Mouse (Mus musculus): ENCODE results near the gene Srsf6.

The Srsf6 gene

DNA sequence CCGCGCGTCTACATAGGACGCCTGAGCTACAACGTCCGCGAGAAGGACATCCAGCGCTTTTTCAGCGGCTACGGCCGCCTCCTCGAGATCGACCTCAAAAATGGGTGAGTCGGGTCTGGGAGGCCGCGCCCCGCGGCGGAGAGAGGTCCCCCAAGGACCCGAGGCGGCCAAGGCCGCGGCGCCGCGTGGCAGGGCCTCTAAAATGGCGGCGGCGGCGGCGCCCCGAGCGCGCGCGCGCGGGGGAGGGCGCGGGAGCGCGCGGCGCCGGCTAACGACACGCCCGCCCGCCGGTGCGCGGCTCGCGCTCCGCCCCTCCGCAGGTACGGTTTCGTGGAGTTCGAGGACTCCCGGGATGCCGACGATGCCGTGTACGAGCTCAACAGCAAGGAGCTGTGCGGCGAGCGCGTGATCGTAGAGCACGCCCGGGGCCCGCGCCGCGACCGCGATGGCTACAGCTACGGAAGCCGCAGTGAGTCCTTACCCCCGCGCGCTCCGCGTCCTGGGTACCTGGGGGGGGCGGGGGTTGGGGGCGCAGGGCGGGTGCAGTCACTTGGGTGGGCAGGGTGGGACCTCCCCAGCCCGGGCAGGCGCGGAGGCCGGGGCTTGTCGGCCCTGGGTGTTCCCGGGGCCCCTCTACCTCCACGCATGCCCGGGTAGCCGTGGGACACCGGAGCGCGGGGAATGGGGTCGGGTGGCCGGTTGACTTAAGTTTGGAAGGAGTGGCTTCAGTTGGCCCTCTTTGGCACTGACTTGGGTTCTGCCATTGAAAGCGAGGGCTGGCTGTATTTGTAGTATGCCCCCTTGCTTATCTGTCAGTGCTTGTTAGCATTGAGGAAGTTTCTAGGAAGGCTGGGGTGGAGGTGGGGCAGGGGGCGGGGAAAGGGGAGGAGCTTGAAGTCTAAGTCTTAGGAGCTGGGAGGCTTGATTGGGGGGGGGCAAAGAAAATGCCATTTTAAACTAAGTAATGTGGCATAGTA is 634 bp downstream of the Srsf6 start:
- DNase-seq (ENCODE audit: low spot score in 2 of 2), result peak; percentile 50 to 52

DNA sequence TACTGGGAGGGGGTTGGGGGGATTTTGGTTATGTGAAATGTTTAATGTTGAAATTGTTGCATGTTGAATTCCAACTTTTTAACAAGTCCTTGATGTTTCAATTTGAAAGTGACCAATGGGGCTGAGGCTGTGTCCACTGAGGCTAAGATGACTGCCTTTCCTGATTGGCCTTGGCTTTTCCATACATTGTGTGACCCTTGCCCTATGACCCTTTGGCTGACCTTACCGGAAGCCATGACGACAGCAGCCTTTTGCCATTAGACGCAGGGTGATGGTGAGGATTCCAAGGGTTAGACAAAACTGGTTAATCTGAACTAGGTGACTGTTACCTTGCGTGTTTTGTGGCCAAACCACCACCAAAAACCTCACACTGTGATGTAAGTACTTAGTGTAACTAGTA is 1.4 kb downstream of the Srsf6 start:
- no peak for DNase-seq (ENCODE audit: low spot score in 2 of 2)

GRCm38 (mm10) chr2:162934421-162934820 is 3.1 kb downstream of the Srsf6 start:
- DNase-seq (ENCODE audit: low spot score in 2 of 2), result no peak

- no peak for DNase-seq (ENCODE audit: low spot score in 2 of 2)
These were observed 4.4 kb downstream of the Srsf6 start for GRCm38 (mm10) chr2:162935700-162936099.

DNA sequence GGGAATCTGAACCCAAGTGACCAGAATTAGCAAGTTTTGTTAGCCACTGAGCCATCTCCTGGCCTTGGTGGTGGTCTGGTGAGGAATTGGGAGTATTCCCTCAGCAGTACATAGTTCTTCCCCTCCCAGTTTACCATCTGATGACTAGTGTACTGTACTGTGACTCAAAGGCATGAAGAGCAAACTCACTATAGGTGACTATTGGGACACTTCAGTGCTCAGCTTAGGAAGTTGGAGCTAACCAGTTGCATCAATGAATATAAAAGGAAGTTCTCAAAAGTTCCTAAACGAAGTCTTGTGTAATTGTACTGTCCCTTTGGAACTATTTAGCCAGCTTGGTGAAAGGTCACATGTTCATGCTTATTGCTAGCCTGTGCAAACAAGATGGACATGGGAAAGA is 8.2 kb downstream of the Srsf6 start:
- DNase-seq (ENCODE audit: low spot score in 2 of 2), result no peak

- peak in 1 of 2 experiments; percentile 60 for DNase-seq (ENCODE audit: low spot score in 2 of 2)
These were observed 12.0 kb downstream of the Srsf6 start, which contains the start of gene L3mbtl1 for GRCm38 (mm10) chr2:162943148-162943846. L3mbtl1 (plus strand) TSS chr2:162943472.

- no peak for DNase-seq (ENCODE audit: low spot score in 2 of 2)
These were observed 12.6 kb downstream of the Srsf6 start for GRCm38 (mm10) chr2:162943931-162944330.

DNA sequence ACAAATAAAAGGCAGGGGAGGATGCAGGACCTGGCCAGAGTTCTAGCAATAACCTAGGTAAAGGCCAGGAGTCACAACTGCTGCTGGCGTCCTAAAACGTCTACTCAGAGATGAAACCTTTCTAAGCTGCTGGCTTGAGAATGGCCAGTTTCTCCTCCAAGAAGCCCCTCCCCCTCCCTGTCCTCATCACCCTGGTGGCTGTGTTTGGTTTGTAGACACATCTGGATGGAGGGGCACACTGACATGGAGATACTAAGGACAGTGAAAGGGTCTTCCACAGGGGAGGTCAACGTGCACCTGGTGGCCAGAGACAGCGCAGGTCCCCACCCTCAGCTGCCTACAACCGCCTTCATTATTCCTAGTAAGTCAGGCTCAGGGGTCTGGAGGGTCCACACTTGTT is 15.6 kb downstream of the Srsf6 start:
- no peak for DNase-seq (ENCODE audit: low spot score in 2 of 2)

- DNase-seq (ENCODE audit: low spot score in 2 of 2), result no peak
These were observed 16.4 kb downstream of the Srsf6 start for GRCm38 (mm10) chr2:162947736-162948135.

- DNase-seq (ENCODE audit: low spot score in 2 of 2), result no peak
These were observed 16.9 kb downstream of the Srsf6 start for GRCm38 (mm10) chr2:162948221-162948620.

GRCm38 (mm10) chr2:162950776-162951175 is 19.4 kb downstream of the Srsf6 start:
- DNase-seq (ENCODE audit: low spot score in 2 of 2), result no peak

- no peak for DNase-seq (ENCODE audit: low spot score in 2 of 2)
These were observed 25.5 kb downstream of the Srsf6 start for GRCm38 (mm10) chr2:162956843-162957242.

DNA sequence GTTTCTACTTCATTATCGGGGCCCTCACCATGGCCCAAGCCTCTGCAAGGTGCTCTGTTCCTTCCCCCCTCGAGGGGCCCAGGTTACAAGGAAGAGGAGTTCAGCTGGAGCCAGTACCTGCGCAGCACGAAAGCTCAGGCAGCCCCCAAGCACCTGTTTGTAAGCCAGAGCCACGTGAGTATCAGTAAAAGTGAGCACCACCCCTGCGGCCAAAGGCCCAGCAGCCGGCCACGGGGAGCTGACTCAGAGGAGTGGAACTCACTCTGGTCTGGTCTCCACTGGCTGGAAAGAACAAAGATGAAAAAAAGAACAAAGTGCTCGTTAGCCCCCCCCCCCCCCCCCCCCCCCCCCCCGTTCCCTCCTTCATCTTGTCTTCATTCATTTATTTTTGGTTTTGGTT is 30.0 kb downstream of the Srsf6 start:
- no peak for DNase-seq (ENCODE audit: low spot score in 2 of 2)

DNA sequence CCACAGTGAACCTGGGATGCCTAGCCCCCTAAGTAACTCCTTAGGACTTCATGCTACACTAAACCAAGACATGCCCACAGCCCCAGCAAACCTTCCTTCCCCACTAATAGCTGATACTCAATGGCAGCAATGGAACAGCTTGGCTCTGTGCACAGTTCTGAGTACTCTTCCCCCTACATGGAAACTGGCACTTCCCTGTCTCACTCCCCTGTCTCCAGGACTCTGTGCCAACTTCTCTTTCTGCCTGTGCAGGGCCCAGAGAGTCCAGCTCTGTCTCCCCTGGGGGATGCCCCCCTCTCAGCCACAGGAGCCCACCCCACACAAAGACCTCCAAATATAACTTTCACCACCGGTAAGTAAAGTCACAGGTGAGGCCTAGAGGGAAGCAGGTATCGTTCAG is 35.4 kb downstream of the Srsf6 start:
- no peak for DNase-seq (ENCODE audit: low spot score in 2 of 2)

GRCm38 (mm10) chr2:162968357-162968756 is 37.0 kb downstream of the Srsf6 start:
- no peak for DNase-seq (ENCODE audit: low spot score in 2 of 2)

GRCm38 (mm10) chr2:162969101-162969500 is 37.8 kb downstream of the Srsf6 start:
- DNase-seq (ENCODE audit: low spot score in 2 of 2), result no peak

DNA sequence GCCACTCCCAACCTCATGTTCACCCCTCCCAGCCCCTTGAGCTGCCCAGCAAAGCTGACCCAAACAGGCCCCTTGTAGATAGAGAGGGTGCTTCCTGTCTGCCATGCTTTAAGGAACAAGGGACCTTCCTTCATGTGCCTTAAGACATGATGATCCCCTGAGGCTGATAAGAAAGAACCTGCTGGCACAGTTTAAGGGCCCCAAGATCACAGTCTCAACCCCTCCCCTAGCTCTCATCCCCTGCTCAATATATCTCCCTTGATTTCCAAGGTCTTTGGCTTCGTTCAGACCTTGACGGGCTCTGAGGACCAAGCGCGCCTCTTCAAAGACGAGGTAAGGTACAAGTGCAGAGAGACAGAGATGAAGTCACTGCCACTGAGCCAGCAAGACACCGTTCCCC is 39.6 kb downstream of the Srsf6 start:
- DNase-seq (ENCODE audit: low spot score in 2 of 2), result no peak

DNA sequence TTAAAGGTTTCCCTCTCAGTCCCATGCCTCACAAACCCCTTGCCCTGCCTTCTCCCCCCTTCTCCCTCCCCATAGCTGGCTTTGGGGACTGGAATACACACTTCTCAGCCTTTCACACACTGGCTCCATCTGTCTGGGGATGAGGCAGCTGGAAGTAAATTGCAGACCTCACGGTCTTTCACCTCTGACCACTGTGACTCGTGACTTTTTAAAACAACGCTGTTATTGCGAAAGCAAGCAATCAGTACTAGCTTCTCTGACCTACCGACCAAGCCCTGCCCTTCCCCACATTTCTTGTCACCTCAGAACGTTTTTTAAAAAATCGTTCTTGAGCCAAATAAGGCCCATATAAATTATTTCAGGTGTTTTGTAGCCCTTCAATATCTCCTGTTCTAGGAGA is 41.4 kb downstream of the Srsf6 start:
- DNase-seq (ENCODE audit: low spot score in 2 of 2), result no peak

DNA sequence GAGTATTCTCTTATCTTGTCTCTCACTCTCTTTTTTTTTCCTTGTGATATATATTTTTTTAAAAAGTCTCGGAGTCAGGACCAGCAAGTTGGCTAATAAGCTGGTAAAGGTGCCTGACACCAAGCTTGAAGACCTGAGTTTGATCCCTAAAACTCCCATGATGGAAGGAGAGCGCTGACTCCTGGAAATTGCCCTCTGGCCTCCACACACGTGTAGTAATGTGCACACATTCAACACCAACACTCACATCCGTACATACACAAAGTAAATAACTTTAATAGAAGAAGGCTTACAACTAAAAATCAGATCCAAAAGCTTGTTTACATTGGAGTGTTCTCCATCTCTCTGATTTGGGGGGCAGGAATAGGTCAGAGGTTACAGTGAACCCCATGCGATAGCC is 41.9 kb downstream of the Srsf6 start:
- no peak for DNase-seq (ENCODE audit: low spot score in 2 of 2)

- DNase-seq (ENCODE audit: low spot score in 2 of 2), result no peak
These were observed 42.3 kb downstream of the Srsf6 start for GRCm38 (mm10) chr2:162973637-162974036.

- DNase-seq (ENCODE audit: low spot score in 2 of 2), result no peak
These were observed 43.9 kb downstream of the Srsf6 start for GRCm38 (mm10) chr2:162975157-162975775.

GRCm38 (mm10) chr2:162976001-162976400 is 44.7 kb downstream of the Srsf6 start:
- no peak for DNase-seq (ENCODE audit: low spot score in 2 of 2)

Measured in frontal cortex, postnatal 14 days (tissue).